Mouse (Mus musculus) intestine, embryonic 16.5 days (tissue): ENCODE data around the gene Vezt. TPM values are rescaled to one million over a fixed set of nuclear protein-coding genes. Genes with fewer than 3 reads are reported as not detected.

Source experiments
- ATAC-seq: fragments of 200-750 bp; cut with Nextera tagmentation; 2 replicates; pipeline ENCODE4 v1.8.0; 2017; ENCODE audit warnings: moderate TSS enrichment, moderate library complexity
- H3K27ac ChIP-seq: fragments of 300-500 bp; sonication (generic); 2 replicates; pipeline ENCODE4 v1.5.1; 2014; ENCODE audit warnings: mild to moderate bottlenecking, low read length
- H3K27me3 ChIP-seq: fragments of 300-500 bp; sonication (generic); replicated peaks from 2 replicates; pipeline ENCODE4 v1.6.1; 2014; ENCODE audit warnings: low read length, control low read depth, mixed read lengths; ENCODE audit not compliant: control insufficient read depth, insufficient read depth
- H3K36me3 ChIP-seq: fragments of 300-500 bp; sonication (generic); 2 replicates; pipeline ENCODE4 v1.6.1; 2014; ENCODE audit warnings: low read length, control low read depth; ENCODE audit not compliant: control insufficient read depth, insufficient read depth
- H3K4me1 ChIP-seq: fragments of 300-500 bp; sonication (generic); 2 replicates; pipeline ENCODE4 v1.6.1; 2014; ENCODE audit warnings: low read length, control low read depth, mixed read lengths; ENCODE audit not compliant: control insufficient read depth, insufficient read depth
- H3K4me2 ChIP-seq: fragments of 300-500 bp; sonication (generic); 2 replicates; pipeline ENCODE4 v1.6.1; 2014; ENCODE audit warnings: low read depth, low read length, control low read depth
- H3K4me3 ChIP-seq: fragments of 300-500 bp; sonication (generic); 2 replicates; pipeline ENCODE4 v1.5.1; 2014; ENCODE audit warnings: mild to moderate bottlenecking, low read length
- H3K9ac ChIP-seq: fragments of 300-500 bp; sonication (generic); 2 replicates; pipeline ENCODE4 v1.6.1; 2014; ENCODE audit warnings: low read depth, low read length
- H3K9me3 ChIP-seq: fragments of 300-500 bp; sonication (generic); 2 replicates; pipeline ENCODE4 v1.6.1; 2016; ENCODE audit warnings: low read length, control low read depth; ENCODE audit not compliant: control insufficient read depth
- WGBS: fragments of 180-500 bp; shearing (Covaris S2); extraction: QIAGEN DNeasy Blood & Tissue Kit; methylation state at CpG from one replicate; pipeline ENCODE4 v1.1.7; 2014; 5-methylcytosine and 5-hydroxymethylcytosine counted together
- polyA plus RNA-seq: library from polyadenylated mRNA; unstranded; fragments of >200 nt; fragmentation: Nextera tagmentation; extraction: Ambion mirVana; gene quantifications from 2 replicates; pipeline ENCODE4 v1.2.1, GENCODE M21; 2015

Gene Vezt
- polyA plus RNA-seq, 1 experiment from 2014 or later, result 18.5 TPM

DNA sequence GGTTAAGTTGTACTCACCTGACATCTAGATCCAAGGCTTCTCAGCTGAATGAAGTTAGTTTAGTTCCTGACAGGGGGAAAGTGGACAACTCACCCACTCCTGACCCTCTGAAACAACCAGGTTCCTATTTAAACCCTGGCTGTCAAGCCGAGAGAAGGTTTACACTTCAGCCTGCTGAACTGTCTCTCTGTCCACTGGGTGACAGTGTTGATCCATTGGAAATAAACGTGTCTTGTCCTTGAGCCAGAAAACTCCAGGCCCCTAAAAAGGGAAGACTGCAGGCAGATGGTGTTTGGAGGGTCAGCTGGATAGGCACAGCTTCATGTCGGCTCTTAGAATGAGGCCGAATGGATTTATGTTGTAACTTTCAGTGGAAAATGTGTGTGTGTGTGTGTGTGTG is 90.3 kb downstream of the Vezt start:
- Histone ChIP-seq H3K36me3 (no peaks in the 10 kb centered on the region), H3K4me3 (no peak overlapping the region), H3K9ac (no peak overlapping the region), H3K27ac (no peak overlapping the region), H3K4me2 (no peak overlapping the region), H3K9me3 (no peaks in the 10 kb centered on the region), H3K27me3 (no peaks in the 10 kb centered on the region), H3K4me1 (peaks cover 3% of the 10 kb centered on the region; the same call in 1 of the 2 replicates)
- peak; percentile 28; the same call in 1 of the 2 replicates for ATAC-seq
- 16% methylated on average over 4 of the region's 4 CpGs for WGBS

GRCm38 (mm10) chr10:93944241-93944640 is 91.4 kb downstream of the Vezt start:
- peaks cover 3% of the 10 kb centered on the region; the same call in 1 of the 2 replicates for H3K4me1 ChIP-seq
- WGBS, result 41% methylated on average over 5 of the region's 5 CpGs
- no peaks in the 10 kb centered on the region for H3K36me3 ChIP-seq
- H3K27ac ChIP-seq, result no peak overlapping the region
- H3K9me3 ChIP-seq, result no peaks in the 10 kb centered on the region
- no peak for ATAC-seq
- H3K27me3 ChIP-seq, result no peaks in the 10 kb centered on the region
- H3K9ac ChIP-seq, result no peak overlapping the region
- no peak overlapping the region for H3K4me3 ChIP-seq
- H3K4me2 ChIP-seq, result no peak overlapping the region

GRCm38 (mm10) chr10:93940279-93940678 is 95.3 kb downstream of the Vezt start:
- Histone ChIP-seq H3K27ac (no peak overlapping the region), H3K9ac (no peak overlapping the region), H3K36me3 (no peaks in the 10 kb centered on the region), H3K9me3 (no peaks in the 10 kb centered on the region), H3K27me3 (no peaks in the 10 kb centered on the region), H3K4me2 (no peak overlapping the region), H3K4me3 (no peak overlapping the region), H3K4me1 (peaks cover 3% of the 10 kb centered on the region; the same call in 1 of the 2 replicates)
- ATAC-seq, result no peak
- 81% methylated on average over 5 of the region's 5 CpGs for WGBS

DNA sequence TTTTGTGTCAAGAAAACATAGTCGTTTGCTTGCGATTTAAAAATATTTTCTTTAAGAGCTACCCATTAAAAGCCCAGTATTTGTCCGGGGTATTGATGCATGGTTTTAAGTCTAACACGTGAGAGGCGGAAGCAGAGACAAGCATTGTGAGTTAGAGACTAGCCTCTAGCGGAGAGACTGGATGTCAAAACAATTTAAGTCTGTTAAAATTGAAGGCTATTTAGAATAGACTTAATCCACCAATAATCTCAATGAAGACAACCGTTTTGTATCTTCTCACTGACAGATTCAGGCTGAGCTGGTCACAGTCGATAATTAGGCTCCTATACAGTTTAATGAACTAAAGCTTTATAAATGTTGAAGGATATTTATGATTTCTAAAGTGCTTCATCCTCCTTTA is 95.9 kb downstream of the Vezt start:
- WGBS, result 83% methylated on average over 8 of the region's 8 CpGs

DNA sequence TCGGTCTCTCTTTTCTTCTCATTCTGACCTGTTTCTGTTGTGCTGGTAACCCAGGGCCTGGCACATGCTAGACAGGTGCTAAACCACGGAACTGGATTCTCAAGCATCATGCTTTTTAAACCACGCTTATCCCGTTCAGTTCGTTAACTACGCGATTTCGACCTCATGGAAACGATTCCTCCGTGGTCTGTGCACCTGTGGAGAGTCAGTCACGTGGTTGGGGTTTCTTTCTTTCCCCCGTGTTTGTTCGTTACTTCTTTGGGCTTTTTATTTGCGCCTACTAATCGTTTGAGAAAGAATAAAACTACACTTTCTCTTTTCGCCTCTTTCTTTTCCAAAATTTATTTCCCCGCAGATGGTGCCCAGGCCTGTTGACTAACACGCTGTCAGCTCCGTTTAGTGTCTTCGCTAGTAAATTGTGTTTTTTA is 96.8 kb downstream of the Vezt start:
- H3K9ac ChIP-seq, result no peak overlapping the region
- ATAC-seq, result no peak
- H3K9me3 ChIP-seq, result no peaks in the 10 kb centered on the region
- H3K36me3 ChIP-seq, result no peaks in the 10 kb centered on the region
- no peak overlapping the region for H3K4me3 ChIP-seq
- 91% methylated on average over 20 of the region's 20 CpGs for WGBS
- H3K4me1 ChIP-seq, result no peaks in the 10 kb centered on the region
- H3K27ac ChIP-seq, result no peak overlapping the region
- no peak overlapping the region for H3K4me2 ChIP-seq
- H3K27me3 ChIP-seq, result no peaks in the 10 kb centered on the region

More for the DNA sequence above, 95.9 kb downstream of the Vezt start:
- no peaks in the 10 kb centered on the region for H3K4me1 ChIP-seq
- H3K9me3 ChIP-seq, result no peaks in the 10 kb centered on the region
- H3K4me2 ChIP-seq, result no peak overlapping the region
- no peak overlapping the region for H3K9ac ChIP-seq
- H3K4me3 ChIP-seq, result no peak overlapping the region
- H3K36me3 ChIP-seq, result no peaks in the 10 kb centered on the region
- H3K27ac ChIP-seq, result no peak overlapping the region
- ATAC-seq, result no peak
- H3K27me3 ChIP-seq, result no peaks in the 10 kb centered on the region

DNA sequence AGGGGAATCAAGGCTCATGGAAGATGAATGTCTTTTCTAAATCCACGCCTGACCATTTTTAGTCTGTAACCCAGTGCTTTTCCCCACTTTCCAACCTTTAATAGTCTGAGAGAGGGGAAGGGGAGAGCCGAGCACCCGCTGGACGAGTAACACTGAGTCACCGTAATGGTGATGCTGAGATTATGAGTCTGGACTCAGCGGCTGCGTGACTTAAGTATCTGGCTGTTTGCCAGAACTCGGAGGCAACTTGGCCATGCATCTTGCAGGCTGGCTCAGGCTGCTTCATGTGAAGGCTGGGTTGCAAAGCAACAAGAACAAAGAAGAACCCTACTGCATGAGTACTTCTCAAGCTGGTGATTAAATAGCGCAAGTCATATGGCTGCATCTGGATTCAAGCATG is 101.6 kb downstream of the Vezt start:
- no peaks in the 10 kb centered on the region for H3K4me1 ChIP-seq
- WGBS, result 37% methylated on average over 9 of the region's 9 CpGs
- 0 out of 2 replicates have a peak, but pooled peaks have one; percentile 71 for ATAC-seq
- no peak overlapping the region for H3K4me3 ChIP-seq
- H3K36me3 ChIP-seq, result no peaks in the 10 kb centered on the region
- no peak overlapping the region for H3K9ac ChIP-seq
- H3K27ac ChIP-seq, result no peak overlapping the region
- H3K27me3 ChIP-seq, result no peaks in the 10 kb centered on the region
- H3K4me2 ChIP-seq, result no peak overlapping the region
- no peaks in the 10 kb centered on the region for H3K9me3 ChIP-seq

DNA sequence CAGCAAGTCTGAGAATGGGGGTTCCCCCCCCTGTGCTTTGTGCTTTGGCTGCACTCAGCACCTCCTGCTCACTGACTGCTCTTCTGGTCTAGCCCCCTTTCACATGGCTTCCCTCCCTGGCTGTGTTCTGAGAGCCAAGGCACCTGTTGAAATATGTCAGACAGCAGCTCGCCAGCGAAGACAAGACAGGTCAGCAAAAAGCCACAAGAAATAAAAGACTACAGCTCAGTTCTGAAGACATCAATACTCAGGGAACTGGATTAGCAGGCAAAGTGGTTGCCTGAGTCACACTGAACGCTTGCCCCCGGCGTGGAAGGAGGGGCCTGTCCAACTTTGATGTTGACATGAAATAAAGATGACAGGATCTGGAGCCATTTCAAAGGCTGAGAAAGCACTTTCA is 102.8 kb downstream of the Vezt start:
- Histone ChIP-seq H3K27ac (no peak overlapping the region), H3K36me3 (no peaks in the 10 kb centered on the region), H3K4me1 (no peaks in the 10 kb centered on the region), H3K9ac (no peak overlapping the region), H3K27me3 (no peaks in the 10 kb centered on the region), H3K9me3 (no peaks in the 10 kb centered on the region), H3K4me2 (no peak overlapping the region), H3K4me3 (no peak overlapping the region)
- no peak for ATAC-seq
- 67% methylated on average over 5 of the region's 5 CpGs for WGBS

DNA sequence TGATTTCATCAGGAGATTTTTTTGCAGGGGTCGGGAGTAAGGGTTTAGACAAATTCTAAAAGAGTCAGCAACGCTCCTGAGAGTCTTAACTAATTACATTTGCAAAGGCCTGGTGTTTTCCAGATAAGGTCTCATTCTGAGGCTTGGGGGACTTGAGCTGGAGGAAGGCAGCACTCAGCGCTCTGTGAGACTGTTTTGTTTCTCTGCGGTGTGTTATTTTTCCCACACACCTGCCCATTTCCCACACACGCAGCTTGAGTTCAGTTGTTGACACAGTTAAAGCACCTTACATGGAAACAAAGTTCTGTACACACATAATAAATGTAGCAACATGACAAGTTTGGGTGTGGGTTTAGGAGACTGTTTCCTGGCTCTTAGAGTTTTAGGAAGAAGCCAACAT is 103.6 kb downstream of the Vezt start:
- no peaks in the 10 kb centered on the region for H3K4me1 ChIP-seq
- 64% methylated on average over 5 of the region's 5 CpGs for WGBS
- H3K9me3 ChIP-seq, result no peaks in the 10 kb centered on the region
- no peak overlapping the region for H3K9ac ChIP-seq
- ATAC-seq, result no peak
- no peak overlapping the region for H3K27ac ChIP-seq
- no peak overlapping the region for H3K4me2 ChIP-seq
- H3K27me3 ChIP-seq, result no peaks in the 10 kb centered on the region
- H3K4me3 ChIP-seq, result no peak overlapping the region
- no peaks in the 10 kb centered on the region for H3K36me3 ChIP-seq

DNA sequence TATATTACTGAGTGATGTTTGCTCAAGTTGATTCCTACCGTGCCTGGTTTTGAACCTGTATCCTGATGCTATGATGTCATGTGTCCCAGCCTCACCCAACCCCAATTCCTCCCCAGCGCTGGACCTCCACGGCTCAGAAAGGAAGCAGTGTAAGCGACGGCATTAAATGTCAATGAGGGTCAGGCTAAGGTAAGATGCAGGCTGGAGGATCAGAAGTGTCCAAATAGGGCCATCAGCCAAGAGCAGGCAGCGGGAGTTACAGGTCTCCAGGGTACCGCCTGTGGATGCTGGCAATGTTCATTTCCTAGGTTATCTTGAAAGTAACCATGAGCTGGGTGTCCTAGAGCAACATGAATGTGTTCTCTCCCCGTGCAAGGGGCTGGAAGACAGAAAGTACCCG is 104.2 kb downstream of the Vezt start:
- H3K27ac ChIP-seq, result no peak overlapping the region
- 72% methylated on average over 9 of the region's 9 CpGs for WGBS
- no peaks in the 10 kb centered on the region for H3K9me3 ChIP-seq
- H3K4me1 ChIP-seq, result no peaks in the 10 kb centered on the region
- no peak for ATAC-seq
- H3K27me3 ChIP-seq, result no peaks in the 10 kb centered on the region
- no peaks in the 10 kb centered on the region for H3K36me3 ChIP-seq
- no peak overlapping the region for H3K9ac ChIP-seq
- no peak overlapping the region for H3K4me3 ChIP-seq
- no peak overlapping the region for H3K4me2 ChIP-seq

DNA sequence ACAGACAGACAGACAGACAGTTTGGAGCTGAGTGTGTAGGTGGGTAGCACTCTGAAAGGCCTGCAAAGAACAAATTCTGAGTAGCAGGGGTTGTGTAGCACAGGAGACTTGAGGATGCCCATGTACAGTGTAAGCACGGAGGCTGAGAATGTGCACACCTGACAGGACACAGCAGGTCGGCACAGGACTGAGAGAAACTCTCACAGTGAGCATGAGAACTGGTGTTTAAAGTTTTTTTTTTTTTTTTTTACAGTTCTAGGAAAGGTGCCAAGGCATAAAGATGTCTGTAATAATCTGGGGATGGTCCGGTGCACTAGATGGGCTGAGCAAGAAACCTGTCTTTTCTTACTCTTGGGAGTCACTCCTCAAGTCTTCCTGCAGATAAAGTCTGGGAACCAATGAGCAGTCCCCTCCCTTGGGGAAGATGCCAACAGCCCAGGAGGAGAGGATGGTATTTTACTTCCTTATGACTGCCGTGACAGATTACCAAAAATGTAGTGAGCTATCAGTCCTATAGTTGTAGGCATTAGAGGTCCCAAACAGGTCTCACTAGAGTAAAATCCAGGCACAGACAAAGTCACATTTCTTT is 105.3 kb downstream of the Vezt start:
- H3K36me3 ChIP-seq, result no peaks in the 10 kb centered on the region
- no peaks in the 10 kb centered on the region for H3K9me3 ChIP-seq
- H3K27ac ChIP-seq, result no peak overlapping the region
- H3K9ac ChIP-seq, result no peak overlapping the region
- H3K27me3 ChIP-seq, result no peaks in the 10 kb centered on the region
- no peaks in the 10 kb centered on the region for H3K4me1 ChIP-seq
- ATAC-seq, result no peak
- H3K4me2 ChIP-seq, result no peak overlapping the region
- WGBS, result 56% methylated on average over 4 of the region's 4 CpGs
- no peak overlapping the region for H3K4me3 ChIP-seq
